Mouse (Mus musculus): Measurements from ENCODE around the gene Plekhj1.
"Not testable (repeated sequence)": the region's sequence is repeated elsewhere in the genome, so short reads cannot be mapped to it uniquely, and the experiment has no call there.

Gene Plekhj1

DNA sequence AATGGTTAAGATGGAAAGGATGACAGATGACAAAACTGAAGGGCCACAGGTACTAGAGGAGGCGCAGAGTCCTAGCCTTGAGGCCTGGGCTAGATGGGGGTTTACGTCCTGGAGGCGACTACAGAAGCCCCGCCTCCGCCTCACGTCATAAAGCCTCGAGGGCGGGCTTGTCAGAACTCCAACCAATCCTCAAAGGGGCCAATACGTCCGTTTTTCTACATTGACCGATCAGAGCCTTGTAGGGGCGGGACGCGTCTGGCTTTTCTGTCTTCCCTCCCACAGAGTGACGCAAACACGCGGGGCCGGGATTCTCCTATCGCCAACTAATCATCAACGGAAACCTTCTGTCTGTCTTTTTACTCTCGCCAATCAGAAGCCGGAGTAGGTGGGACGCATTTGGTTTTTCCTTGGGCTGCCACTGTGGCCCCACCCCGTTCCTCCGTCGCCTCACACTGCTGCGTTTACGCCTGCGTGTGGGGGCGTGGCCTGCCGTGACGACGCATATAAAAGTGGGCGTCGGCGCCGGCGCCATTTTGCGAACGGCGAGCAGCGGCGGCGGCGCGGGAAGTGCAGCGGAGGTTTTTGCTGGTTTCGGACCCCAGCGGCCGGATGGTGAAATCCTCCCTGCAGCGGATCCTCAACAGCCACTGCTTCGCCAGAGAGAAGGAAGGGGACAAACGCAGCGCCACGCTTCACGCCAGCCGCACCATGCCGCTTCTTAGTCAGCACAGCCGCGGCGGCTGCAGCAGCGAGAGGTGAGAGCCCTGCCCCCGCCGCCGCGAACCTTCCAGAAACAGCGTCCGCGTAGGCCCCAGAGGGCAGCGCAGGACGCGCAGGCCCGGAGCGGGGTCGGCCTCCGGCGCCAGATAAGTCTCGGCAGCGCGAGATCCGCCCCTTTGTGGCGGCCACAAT, 28.0 kb upstream of the Plekhj1 start, which contains the start of gene Oaz1:
Gene Oaz1, plus strand, starts transcription at position 506 of the 912 bp plus-strand sequence.
- in situ Hi-C loops (cut with MboI, MseI), result no loop called here

DNA sequence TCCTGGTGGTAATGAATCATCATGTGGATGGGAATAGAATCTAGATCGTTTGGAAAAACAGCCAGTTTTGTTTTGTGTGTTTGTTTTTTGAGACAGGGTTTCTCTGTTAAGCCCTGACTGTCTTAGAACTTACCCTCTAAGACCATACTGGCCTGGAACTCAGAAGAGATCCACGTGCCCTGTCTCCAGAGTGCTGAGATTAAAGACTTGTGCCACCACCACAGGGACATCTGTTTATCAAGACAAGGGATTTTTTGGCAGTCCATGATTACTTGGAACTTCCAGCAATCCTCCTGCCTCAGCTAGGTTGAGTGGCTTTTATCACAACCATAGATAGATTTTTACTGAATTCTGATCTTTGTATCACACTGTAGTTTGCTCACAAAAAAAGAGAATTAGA, 26.4 kb upstream of the Plekhj1 start:
- in situ Hi-C loops (cut with MboI, MseI), result loop anchor here (5.0 kb wide), 1 partner anchor 52 kb away; no protein-coding TSS in a partner anchor

DNA sequence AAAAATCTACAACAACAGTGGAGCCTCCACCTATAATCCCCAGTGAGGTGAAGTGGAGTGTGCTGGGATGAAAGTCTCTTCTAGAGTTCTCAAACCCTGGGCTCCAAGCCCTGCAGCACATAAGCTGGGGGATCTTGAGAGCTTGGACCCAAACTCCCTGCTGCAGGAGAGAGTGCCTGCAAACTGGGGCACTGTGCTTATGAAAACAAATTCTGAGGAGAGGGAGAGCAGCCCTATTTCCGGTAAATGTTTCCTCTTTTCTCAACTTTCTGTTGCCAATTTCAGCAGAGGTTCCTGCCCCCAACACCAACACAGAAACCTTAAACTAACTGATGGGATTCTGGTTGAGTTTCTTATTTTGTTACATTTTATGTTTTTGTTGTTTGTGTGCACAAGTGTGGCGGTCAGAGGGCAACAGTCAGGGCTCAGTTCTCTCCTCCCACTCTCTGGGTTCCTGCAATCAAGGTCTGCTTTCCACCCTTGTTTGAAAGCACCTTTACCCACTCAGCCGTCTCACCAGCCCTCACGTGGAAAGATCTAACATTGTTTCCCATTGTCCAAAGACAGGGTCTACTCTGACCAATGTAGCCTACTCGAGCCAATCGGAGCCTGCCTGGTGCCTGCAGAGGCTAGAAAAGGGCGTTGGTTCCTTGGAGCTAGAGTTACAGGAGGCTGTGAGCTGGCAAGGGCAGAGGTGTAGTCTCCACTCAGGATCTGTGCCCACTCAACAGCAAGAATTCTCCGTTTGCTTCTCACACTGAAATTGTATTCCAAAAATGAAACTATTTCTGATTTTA, 25.6 kb upstream of the Plekhj1 start:
- in situ Hi-C loops (cut with MboI, MseI), result loop anchor here (5.0 kb wide), 1 partner anchor 53 kb away; no protein-coding TSS in a partner anchor

DNA sequence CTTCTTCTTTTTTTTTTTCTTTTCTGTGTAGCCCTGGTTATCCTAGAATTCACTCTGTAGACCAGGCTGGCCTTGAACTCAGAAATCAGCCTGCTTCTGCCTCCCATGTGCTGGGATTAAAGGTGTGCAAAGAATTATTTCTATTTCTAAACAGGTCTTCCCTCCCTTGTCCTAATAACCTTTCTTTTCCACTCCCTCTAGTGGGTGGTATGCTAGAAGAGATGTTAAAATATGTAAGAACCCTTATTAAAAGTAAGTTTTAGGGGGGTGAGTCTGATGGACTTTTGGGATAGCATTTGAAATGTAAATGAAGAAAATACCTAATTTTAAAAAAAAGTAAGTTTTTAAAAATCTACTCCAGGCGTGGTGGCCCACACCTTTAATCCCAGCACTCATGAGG, 24.9 kb upstream of the Plekhj1 start:
- in situ Hi-C loops (cut with MboI, MseI), result loop anchor here (5.0 kb wide), 1 partner anchor 54 kb away; no protein-coding TSS in a partner anchor

DNA sequence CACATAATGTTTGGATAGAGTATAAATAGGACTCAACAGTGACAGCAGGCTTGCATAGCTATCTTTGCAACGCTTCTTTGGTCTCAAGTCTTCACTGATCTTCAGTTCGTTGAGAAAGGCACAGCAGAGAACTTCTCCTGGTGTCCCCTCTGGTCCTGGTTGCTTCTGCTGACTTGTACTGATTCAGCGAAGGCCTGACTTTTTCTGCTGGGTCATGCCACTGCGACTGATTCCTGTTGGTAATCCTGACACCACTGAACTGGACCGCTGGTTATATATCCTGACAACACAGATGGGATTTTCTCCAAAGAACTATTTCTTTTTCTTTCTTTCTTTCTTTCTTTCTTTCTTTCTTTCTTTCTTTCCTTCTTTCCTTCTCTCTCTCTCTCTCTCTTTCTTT, 24.1 kb upstream of the Plekhj1 start:
- in situ Hi-C loops (cut with MboI, MseI), result loop anchor here (5.0 kb wide), 1 partner anchor 55 kb away; no protein-coding TSS in a partner anchor

DNA sequence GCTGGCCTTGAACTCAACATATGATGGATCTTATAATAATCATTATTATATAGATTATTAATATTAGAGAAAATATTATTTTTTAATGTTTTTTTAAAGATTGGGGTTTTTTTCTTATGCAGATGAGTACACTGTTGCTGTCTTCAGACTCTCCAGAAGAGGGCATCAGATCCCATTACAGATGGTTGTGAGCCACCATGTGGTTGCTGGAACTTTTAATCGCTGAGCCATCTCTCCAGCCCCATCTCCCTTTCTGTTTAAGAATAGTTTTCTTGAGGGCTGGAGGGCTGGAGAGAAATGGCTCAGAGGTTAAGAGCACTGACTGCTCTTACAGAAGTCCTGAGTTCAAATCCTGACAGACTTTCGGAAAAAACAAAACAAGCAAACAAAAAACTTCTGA, 23.6 kb upstream of the Plekhj1 start:
- in situ Hi-C loops (cut with MboI, MseI), result loop anchor here (5.0 kb wide), 1 partner anchor 55 kb away; no protein-coding TSS in a partner anchor

DNA sequence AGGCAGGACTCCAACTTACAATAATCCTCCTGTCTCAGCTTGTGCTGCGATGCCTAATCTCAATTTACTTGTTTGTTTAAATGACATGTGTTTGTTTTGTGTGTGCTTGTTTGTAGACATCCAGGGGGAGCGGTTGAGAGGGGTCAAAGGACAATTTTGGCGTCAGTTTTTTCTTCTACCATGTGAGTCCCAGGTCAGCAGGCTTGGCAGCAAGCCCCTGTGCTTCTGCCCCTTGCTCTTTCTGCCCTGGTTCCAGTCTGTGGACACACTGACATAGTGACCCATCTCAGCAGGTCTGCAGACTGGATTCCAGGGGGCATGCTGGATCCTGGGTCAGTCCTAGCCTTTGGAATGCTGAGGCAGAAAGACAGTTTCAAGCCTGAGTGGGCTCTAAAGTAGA, 21.0 kb upstream of the Plekhj1 start:
- in situ Hi-C loops (cut with MboI, MseI), result no loop called here

DNA sequence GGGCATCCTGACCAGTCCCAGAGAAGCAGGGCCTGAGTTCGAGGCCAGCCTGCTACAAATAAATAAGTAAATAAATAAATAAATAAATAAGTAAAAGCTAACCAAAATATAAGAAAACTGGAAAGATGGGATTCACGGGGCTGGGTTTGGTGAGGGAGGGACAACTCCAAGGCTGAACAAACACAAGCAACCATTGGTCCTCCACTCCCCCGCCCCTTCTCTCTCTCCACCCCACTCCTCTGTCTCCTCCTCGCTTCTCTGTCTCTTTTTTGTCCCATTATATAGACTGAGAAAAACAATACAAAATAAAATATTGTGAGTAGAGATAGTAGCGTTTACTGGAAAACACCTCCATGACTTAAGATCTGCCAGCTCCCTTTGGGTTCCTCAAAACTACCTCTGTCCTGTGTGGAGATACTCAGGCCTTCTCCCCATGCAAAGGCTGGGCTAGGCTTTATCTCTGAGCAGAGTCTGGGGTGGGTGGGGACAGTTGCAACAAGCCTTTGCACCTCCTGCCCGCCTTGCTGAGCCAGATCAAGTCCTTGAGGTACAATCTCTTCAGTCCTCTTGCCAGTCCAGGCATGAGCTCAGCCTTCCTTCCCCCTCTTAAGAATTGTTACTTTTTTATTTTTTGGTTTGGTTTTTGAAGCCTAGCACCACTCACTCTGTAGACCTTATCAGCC, 20.3 kb upstream of the Plekhj1 start:
- in situ Hi-C loops (cut with MboI, MseI), result no loop called here

DNA sequence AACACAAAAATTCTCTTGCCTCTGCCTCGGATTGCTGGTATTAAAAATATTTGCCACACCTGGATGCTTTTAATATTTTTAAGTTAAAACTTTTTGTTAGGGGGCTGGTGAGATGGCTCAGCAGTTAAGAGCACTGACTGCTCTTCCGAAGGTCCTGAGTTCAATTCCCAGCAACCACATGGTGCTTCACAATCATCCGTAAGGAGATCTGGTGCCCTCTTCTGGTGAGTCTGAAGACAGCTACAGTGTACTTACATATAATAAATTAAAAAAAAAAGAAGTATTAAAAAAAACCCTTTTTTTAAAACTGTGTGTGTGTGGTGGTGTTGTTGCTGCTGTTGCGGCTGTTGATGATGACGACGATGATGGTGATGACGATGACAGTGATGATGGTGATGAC, 19.5 kb upstream of the Plekhj1 start:
- in situ Hi-C loops (cut with MboI, MseI), result not testable (repeated sequence)

DNA sequence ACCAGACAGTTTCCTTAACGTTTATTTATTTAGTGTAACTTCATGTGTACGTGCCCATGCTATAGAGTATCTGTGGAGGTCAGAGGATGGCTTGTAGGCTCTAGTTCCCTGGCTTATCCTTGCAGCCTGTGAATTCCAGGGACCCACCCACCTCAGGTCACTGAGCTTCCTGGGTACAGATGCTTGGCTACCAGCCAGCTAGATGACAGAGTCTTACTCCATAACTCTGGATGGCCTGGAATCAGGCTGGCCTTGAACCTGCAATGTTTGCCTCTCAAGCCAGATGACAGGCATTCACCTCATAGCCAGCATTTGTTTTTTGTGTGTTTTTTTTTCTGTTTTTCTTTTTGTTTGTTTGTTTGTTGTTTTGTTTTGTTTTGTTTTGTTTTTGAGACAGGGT, 18.7 kb upstream of the Plekhj1 start:
- in situ Hi-C loops (cut with MboI, MseI), result no loop called here

DNA sequence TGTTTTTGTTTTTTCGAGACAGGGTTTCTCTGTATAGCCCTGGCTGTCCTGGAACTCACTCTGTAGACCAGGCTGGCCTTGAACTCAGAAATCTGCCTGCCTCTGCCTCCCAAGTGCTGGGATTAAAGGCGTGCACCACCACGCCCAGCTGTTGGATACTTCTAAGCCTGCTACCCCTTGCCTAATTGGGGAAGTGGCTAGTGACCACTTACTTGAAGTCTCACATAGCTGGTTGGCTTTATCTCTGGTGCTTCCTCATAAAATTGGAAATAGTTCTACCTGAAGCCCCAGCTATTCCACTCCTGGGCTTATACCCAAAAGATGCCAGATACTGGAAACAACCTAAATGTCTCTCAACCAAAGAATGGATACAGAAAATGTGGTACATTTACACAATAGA, 17.9 kb upstream of the Plekhj1 start:
- in situ Hi-C loops (cut with MboI, MseI), result not testable (repeated sequence)

DNA sequence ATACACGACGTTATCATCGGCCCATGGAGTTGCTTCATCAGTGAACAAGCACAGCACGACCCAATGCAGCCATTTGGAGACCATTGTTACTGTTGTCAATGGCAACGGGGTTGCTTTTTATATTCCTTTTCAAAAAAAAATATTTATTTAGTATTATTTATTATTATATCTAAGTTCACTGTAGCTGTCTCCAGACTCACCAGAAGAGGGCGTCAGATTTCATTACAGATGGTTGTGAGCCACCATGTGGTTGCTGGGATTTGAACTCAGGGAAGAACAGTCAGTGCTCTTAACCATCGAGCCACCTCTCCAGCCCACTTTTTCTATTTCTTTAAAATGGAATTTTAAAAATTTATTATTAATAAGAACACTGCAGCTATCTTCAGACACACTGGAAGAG, 16.4 kb upstream of the Plekhj1 start:
- in situ Hi-C loops (cut with MboI, MseI), result no loop called here

DNA sequence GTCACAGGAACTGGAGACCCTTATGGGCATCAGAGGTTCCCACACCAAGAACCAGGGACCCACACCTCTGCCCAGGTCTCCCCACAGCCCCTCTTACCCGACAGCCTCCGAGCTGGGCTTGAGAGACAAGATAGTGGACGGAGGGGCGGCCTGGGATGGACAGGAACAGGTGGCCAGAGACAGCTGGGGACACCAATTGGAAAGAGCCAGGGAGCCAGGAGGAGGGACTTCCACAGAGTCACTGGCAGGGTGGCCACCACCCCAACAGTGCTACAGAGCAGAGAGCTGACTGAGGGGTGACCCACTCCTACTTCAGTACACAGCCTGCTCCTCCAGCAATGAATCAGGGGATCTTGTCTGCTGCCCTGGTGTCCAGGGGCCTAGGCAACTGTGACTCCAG, 14.9 kb upstream of the Plekhj1 start, which contains the start of gene Jsrp1:
Gene Jsrp1, minus strand, starts transcription at position 133 of the 400 bp plus-strand sequence.
- in situ Hi-C loops (cut with MboI, MseI), result no loop called here

DNA sequence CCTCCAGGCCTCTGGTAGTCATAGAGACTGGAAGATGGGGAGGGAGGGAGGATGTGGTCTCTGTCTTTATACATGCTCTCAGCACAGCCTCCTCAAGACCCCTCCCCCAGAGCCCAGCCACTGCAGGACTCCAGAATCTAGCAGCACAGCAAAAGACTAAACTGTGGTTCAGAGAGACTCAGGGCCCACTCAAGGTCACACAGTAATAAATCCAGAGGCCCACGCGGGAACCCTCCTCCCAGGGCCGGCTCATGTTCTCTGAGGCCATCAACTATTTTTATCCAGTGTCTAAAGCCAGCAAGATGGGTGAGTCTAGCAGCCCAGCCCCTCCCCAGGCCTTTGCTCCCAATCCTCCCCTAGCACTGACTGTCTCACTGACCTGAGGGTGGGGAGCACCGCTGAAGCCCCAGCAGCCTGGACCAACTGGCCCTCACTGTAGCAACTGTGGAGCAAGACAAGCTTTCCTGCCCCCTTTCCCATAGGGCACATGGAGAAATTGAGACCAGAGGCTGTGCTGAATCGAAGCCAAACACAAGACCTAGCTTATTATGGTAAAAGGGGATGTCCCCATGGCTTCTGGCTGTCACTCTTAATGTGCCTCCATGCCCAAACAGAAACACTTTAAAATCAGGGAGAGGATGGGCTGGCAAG, 14.1 kb upstream of the Plekhj1 start:
- in situ Hi-C loops (cut with MboI, MseI), result no loop called here

DNA sequence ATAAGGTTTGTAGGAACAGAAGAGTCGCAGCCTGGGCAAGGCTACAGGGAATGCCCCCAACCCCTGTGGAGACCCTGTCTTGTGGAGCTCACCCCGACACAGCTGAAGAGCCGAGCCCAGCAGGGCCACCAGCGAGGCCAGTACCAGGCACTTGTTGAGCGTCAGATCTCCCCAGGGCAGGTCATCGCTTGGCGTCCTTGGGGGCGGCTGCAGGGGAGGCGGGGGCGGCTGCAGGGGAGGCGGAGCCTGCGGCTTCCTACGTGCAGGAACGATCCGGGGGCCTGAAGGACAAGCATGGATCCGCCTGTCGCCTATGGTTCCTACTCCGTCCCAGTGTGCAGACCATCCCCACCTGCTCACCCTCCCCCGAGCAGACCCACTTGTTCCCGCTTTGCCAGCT, 11.7 kb upstream of the Plekhj1 start:
- in situ Hi-C loops (cut with MboI, MseI), result no loop called here

DNA sequence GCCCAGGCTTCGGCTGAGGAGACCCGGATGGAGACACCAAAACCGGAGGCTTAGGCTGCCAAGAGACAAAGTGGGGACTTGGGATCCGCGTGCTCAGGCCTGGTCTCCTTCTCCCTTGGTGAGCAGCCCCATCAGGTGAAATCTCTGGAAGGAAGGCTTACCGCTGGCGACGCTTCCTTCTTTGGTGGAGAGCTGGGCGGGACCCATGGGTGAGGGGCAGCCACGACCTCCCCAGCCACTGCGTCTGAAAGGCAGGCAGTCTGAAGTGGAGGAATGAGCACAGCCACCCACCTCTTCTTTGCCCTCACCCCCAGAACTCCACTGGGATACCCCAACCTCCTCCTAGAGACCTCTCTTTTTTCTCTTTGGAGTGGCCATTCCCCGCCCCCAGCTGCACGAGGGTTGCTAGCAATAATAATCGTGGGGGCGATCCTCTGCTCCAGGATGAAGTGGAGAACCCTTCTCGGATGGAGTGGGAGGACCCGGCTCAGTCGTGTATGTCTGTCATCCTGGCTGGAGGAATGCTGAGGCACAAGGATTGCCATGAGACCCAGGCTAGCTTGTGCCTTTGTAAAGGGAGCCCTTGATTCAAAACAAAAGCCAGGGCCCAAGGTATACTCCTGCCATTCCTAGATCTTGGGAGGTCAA, 10.7 kb upstream of the Plekhj1 start:
- in situ Hi-C loops (cut with MboI, MseI), result no loop called here

DNA sequence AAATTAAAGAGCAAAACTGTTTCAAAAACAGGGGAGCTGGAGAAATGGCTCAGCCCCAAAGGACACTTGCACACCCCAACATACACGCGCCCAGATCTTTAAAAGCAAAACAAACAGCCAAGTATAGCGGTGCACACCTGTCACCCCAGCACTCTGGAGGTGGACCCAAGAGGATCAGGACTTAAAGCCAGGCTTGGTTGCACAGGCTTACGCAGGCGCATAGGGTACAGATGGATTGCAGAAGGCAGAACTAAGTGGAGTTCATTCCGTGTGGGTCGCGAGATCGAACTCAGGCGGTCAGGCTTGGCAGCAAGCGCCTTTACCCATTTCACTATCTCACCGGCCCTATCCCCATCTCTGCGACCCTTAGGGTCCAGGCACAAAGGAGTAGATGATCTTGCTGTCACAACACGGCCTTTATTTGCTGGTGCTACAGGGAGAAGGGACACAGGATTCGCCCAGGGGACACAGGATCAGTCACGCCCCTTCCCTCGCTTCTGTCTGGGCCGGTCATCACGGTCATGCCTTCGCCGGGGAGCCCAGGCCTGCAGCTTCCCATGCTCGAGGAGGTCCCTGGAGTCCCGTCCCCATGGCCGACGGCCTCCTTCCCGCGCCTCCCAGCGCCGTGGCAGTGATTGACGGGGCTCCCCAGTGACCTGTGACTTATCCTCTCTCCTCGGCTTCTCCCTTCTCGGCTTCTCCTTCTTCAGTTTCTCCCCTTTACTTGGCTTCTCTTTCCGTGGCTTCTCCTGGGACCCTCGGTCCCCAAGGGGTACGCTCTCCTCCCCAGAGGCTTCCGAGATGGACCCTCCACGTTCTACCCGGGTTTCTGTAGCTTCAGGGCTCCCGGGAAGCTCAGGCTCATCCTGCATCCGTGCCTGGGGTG, 9.9 kb upstream of the Plekhj1 start:
- in situ Hi-C loops (cut with MboI, MseI), result no loop called here

DNA sequence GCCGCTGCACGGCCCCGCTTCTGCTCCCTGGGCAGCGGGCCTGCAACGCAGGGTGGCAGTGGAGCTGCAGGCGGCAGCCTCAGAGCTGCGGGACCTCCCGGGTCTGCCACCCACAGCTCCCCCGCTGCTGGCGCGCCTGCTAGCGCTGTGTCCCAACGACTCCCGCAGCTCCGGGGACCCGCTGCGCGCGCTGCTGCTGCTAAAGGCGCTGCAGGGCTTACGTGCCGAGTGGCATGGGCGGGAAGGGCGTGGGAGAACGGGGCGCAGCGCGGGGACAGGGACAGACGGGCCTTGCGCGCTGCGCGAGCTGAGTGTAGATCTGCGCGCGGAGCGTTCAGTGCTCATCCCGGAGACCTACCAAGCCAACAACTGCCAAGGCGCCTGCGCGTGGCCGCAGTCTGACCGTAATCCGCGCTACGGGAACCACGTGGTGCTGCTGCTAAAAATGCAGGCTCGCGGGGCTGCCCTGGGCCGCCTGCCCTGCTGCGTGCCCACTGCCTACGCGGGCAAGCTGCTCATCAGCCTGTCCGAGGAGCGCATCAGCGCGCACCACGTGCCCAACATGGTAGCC, 8.7 kb upstream of the Plekhj1 start:
- in situ Hi-C loops (cut with MboI, MseI), result no loop called here

DNA sequence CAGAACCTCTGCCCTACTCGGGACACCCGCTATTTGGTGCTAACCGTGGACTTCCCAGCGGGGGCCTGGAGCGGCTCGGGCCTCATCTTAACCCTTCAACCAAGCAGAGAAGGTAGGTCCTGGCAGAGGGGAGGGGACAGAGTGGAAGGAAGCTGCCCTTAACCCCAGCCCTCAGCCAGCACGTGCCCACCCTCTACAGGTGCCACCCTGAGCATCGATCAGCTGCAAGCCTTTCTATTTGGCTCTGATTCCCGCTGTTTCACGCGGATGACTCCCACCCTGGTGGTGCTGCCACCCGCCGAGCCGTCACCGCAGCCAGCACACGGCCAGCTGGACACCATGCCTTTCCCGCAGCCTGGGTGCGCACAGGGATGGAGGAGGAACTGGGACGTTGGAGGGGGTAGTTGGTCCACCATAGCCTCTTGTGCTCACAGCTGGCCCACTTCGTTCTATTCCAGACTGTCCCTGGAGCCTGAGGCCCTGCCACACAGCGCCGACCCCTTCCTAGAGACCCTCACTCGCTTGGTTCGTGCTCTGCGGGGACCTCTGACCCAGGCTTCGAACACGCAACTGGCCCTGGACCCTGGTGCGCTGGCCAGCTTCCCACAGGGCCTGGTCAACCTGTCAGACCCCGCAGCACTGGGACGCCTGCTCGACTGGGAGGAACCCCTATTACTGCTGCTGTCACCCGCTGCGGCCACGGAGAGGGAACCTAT, 8.1 kb upstream of the Plekhj1 start:
- in situ Hi-C loops (cut with MboI, MseI), result no loop called here

Measured in T-helper 2 cell (primary cell).